Mouse (Mus musculus): ENCODE results near the gene Acadm. TPM values are rescaled to one million over a fixed set of nuclear protein-coding genes. Genes with fewer than 3 reads are reported as not detected.
A peak's percentile ranks its signal among the peaks of the same experiment; 100 is the strongest.

The Acadm gene
- total RNA-seq, 2 experiments from 2014 or later: 1,411 to 1,781 TPM

GRCm38 (mm10) chr3:153941613-153942012 lies 2.8 kb downstream of the Acadm start:
- DNase-seq: peak; percentile 52 to 57

- no peak for DNase-seq
Observed at GRCm38 (mm10) chr3:153940486-153940885, 3.9 kb downstream of the Acadm start.

DNA sequence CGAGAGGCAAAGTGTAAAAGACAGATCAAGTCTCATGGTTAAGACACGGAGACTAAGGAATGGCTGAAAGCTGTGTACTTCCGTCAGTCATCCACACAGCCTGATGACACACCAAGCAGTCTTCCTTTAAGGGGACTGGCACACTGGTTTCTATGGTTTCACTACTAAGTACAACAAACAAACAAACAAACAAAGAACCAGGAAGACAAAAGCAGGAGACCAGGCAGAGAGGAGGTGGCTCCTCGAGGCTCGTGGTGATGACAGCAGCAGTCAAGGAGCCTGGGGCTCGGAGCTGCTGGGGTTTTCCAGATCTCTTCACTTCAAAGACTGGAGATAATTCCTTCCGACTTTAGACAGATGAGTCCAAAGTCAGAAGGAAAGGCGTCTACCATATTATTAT lies 4.4 kb downstream of the Acadm start:
- no peak for DNase-seq

DNA sequence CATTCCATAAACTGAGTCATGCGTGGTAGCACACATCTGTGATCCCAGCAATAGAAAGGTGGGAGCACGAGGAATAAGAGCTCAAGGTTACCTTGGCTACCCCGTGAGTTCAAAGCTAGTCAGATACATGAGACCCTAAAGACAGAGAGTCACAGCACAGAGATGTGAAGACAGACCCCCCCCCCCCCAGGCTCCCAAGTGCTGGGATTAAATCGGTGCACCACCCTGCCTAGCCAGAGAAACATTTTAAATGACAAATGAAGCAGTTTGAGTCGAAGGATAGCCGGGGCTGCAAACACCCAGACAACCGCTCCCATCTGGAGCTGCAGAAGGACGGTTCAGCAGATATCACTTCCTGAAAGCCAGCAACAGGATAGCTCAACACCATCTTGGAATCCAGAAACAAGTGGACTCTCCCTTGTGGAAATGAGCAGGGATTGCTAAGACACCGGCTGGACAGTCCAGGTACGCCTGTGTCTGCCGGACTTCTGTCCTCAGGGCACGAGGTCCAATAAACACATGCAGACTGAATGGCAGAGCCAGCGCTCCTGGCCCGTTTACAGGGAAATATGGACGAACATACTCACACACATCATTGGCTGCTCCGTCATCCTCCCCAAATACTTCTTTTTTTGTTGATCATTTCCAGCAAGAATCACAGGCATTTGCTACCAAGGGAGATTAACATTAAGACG lies 7.2 kb downstream of the Acadm start:
- DNase-seq: no peak

- DNase-seq: peak; percentile 56 to 60
Observed at GRCm38 (mm10) chr3:153935878-153936277, 8.6 kb downstream of the Acadm start.

DNA sequence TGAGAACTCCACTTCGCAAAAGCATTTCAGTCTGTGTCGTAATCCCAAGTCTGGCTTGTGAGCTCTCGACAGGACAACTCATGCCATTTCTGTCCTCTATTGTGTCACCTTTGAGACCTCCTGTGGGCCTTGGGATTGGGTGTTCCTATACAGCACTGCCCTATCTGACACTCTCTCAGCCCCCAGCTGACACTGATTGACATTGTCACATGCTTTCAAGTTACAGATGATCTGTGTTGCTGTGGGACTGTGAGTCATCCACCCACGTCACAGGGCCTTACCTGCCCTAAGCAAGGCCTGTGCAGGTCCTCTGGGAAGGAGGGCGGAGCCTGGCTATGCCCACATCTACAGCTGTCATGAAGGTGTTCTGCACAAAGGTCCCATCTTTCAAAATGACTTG lies 12.0 kb downstream of the Acadm start:
- no peak for DNase-seq

- DNase-seq: no peak
Observed at GRCm38 (mm10) chr3:153929526-153929925, 14.9 kb downstream of the Acadm start.

- no peak for DNase-seq
Observed at GRCm38 (mm10) chr3:153926333-153926732, 18.1 kb downstream of the Acadm start.

DNA sequence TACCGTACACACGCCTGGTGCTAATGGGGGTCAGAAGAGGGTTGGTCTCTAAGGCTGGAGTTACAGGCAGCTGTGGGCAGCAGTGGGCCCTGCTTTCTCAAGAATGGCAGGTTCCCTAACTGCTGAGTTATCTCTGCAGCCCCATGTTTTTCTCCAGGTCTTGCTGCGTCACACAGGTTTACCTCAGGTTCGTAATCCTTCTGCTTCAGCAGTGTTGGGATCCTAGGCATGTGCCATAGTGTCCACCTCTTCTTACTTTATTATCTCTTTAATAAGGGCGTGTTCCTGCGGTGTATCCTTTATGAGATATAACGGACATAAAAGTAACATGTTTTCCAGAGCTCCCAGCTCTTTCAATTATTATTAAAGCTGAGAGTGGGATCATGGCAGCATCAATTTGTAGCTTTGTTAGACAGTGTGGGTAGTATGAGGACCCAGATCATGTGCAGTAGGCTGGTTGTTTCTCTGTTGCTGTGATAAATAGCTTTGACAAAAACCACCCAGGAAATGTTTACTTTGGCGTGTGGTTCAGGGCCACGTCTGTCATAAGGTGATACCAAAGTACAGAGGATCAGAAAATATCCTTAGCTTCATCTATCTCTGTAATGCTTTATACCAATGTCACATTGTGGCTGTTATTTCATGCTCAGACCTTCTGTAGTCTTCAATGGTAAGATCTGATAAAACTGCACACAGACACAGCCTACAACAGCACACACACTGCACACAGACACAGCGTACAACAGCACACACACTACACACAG lies 23.1 kb downstream of the Acadm start:
- DNase-seq: no peak

GRCm38 (mm10) chr3:153917200-153917599 lies 27.2 kb downstream of the Acadm start:
- DNase-seq: no peak

DNA sequence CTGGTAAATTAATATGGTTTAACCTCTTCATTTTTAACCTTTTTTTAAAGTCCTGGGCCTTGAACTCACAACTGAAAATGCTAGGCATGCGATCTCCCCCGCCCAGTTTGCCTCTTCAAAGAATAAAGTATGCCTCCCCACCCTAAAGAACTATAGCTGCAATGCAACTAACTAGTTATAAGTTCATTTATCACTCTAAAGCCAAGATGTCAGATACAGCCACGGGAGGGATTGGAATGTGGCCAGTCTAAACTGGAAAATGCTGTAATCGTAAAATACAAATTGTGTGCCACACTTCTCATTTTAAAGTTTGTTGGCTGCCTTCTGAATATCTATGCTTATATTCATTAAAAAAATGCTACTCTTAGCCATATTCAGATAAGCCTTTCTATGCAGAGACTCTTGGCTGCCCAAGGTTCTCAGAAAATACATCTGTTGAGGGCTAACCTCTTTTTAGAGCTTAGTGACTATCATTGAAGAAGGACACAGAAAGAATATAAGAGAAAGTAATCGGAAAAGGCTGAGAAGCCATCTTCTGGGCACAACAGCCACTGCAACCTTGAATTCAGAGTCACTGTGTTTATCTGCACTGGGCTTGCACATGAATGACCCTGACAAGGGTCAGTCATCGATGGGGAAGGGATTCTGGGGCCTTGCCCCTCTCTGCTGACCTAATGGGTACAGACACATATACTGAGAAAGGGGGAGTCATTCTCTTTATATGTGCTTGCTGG lies 30.8 kb downstream of the Acadm start:
- no peak for DNase-seq

DNA sequence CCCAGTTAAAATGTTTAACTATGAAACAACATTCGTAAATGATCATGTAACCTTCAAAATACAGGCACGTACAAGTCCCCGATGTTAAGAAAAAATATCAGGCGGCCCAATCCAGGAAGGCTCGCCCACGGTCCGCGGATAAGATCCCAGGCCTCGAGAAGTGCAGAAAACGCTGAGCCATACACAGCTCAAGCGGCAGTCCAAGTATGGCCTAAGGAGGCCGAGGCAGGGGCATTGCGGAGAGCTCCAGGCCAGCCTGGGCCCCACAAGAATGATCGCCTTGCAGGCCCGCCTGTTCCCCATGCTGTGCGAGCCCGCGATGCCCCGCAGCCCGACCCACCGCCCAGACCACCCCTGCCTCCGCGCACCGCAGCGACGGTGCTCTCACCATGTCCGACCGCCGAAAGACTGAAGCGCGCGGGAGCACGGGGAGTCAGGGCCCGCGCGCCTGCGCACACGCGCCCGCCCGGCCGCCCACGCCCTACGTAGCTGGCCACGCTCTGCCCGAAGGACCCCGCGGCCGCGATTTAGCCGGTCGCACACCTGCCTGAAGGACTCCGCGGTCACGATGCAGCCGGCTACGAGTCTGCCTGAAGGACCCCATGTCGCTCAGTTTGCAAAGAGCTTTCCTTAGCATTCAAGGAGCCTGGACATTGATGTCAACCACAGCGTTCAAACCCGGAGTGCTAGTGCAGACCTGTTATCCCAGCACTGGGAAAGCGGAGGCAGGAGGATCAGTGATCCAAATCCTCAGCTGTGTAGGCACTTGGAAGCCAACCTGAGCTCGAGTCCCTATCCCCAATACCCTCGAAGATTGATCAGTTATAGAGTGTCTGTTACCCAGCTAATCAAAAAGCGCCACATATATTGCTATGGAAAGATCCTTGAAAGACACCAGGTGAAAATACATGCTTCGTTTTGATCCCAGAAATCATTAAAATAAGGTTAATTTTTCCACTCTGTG lies 31.6 kb downstream of the Acadm start, which contains the start of gene Rabggtb:
Gene Rabggtb (minus strand): TSS at position 464 of the 964 bp plus-strand sequence.
- DNase-seq: peak; percentile 96 to 98

DNA sequence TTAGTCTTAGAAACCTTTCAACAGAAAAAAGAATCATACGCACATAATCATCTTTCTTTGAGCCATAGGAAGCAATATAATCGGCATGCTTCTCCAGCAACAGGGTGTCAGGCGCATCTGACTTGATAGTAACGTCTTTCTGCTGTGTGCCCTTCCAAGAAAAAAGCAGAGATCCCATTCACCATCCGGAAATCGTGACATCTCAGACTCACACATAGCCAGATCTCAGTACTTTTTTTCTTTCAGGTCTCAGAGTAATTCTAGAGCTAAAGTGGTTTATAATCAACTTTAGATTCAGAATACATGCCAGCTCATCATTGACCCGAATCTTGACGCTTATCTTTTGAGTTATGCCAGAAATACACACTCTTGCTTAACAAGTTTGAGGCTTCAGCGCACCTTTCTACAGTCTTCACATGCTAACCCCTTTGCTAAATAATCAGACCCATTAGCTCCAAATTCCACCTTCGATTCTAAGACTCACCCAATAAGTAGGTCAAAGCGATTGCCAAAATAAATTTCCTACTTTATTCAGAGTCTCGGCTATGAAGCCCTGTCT lies 32.5 kb downstream of the Acadm start:
- no peak for DNase-seq

GRCm38 (mm10) chr3:153911197-153911881 lies 33.1 kb downstream of the Acadm start:
- DNase-seq: no peak

DNA sequence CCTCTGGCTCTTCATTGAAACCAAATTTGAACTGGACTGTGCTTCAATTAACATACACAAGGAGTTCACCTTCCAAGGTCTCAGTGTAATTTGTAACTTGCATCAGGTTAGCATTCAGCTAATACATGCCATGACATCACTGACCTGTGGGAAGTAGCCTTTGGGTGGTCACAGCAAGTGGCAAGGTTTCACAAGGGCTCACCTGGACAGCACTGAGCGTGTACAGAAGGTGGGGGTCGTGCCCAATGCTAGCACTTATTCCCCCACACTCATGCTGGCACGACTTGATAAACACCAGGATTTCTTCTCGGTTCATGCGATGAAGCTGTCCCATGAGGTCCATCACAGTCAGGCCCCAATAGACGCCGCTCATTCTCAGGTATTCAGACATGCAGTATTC lies 33.9 kb downstream of the Acadm start:
- no peak for DNase-seq

- DNase-seq: no peak
Observed at GRCm38 (mm10) chr3:153908919-153909318, 35.5 kb downstream of the Acadm start.

DNA sequence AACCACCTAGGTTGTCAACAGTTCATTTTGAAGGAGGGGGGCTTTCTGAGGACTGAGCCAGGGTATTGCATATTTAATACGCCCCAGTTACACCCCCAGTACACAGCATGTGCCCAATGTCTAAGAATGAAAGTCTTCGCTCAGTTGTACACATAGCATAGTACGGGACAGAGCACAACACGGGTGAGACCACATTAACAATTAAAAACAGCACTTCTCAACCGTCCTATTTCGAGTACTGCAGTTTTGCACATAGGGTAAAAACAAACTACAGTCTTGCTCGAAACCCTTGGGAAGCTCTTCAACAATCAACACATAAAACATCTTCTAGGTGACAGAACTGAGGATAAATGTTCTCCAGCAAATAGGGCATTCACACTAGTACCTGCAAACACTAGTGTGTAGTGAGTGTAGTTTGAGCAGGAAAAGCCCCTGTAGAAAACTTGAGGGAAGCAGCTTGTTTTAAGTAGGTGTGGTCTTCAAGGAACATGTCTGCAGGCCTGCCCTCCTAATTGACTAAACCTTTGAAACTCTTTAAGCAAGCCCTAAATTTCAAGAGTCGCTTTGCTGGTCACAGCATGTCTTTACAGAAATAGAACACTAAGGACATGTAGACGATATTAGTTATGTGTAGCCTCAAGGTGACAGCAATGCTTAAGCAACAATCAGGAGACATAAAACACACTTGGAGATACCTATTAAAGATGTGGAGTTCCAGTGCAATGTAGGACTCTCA lies 38.1 kb downstream of the Acadm start, which contains the start of gene Msh4:
Gene Msh4 (minus strand): TSS at position 3 of the 736 bp plus-strand sequence.
- DNase-seq: no peak

DNA sequence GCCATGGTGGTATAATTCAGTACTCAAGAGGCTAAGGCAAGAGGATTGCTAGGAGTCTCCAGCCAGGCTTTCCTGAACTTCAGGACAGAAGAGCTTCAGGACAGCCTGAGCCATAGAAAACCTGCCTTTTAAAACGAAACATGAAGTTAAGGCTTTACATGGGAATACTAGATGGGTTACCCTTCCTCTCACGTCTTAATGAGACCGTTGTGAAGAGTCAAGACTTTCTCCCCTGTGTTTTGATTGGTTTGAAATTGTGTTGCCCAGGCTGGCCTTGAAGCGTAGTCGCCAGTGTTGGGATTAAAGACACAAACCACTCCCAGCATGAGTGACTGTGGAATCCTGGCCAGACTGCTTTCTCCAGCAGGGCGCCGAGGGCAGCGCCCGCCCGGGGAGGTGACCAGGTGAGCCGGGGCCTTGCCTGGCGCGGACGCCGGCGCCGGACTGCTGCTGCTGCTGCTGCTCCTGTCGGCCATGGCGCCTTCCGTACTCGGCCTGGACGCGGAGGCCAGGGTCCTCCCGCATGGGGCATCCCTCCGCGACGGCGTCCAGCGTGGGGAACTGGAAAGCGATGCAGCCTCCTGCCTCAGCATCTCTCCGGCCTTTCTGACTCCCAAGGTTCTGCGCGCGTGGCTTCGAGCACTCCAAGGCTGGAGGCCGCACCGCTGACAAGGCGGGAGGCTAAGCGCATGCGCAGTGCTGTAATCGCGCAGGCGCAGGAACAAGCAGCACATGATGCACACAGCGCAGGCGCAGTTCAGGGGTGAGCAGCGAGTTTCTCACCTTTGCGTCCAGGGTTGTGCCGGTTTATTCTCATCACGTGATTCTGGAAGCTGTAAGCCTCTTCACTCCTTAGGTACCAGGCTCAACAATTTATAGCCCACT lies 38.9 kb downstream of the Acadm start:
- DNase-seq: no peak

GRCm38 (mm10) chr3:153904586-153904985 lies 39.8 kb downstream of the Acadm start:
- peak; percentile 23 to 60 for DNase-seq

Data from heart, adult 18-20 months (tissue).